Mouse (Mus musculus): ENCODE results near the gene Pex11b. TPM values are rescaled to one million over a fixed set of nuclear protein-coding genes. Genes with fewer than 3 reads are reported as not detected.
A peak's percentile ranks its signal among the peaks of the same experiment; 100 is the strongest.

Pex11b gene
- polyA plus RNA-seq, 1 experiment: 19.9 TPM

GRCm38 (mm10) chr3:96595661-96596060 lies 39.5 kb upstream of the Pex11b start:
- Histone ChIP-seq H3K79me2 (ENCODE audit: control insufficient read depth, insufficient read depth) (no peaks in the 10 kb centered on the region), H3ac (ENCODE audit: control insufficient read depth, insufficient read length, low read depth) (no peak overlapping the region), H3K36me3 (ENCODE audit: control insufficient read depth, insufficient read depth) (no peaks in the 10 kb centered on the region), H3K27me3 (ENCODE audit: control insufficient read depth, insufficient read depth, insufficient read length) (no peaks in the 10 kb centered on the region), H3K4me3 (ENCODE audit: insufficient read depth, poor library complexity, severe bottlenecking) (no peak overlapping the region), H3K79me3 (ENCODE audit: low read depth) (no peaks in the 10 kb centered on the region)
- TF ChIP-seq FOSL1 (IDR thresholded peaks at IDR 0.05; ENCODE audit: insufficient read depth, low read length, poor library complexity, severe bottlenecking) (no peak), MYOD1 (IDR thresholded peaks at IDR 0.05; ENCODE audit: control insufficient read depth, insufficient read length, low read depth) (peak; percentile 43)

GRCm38 (mm10) chr3:96596228-96596707 lies 38.9 kb upstream of the Pex11b start, which contains the start of gene Ankrd34a:
Ankrd34a (plus strand) TSS chr3:96596636.
- Histone ChIP-seq H3K79me2 (ENCODE audit: control insufficient read depth, insufficient read depth) (peaks cover 1% of the 10 kb centered on the region), H3K4me3 (ENCODE audit: insufficient read depth, poor library complexity, severe bottlenecking) (peak within 1 kb of the TSS; percentile 21), H3K36me3 (ENCODE audit: control insufficient read depth, insufficient read depth) (no peaks in the 10 kb centered on the region), H3K79me3 (ENCODE audit: low read depth) (peaks cover under 1% of the 10 kb centered on the region), H3K27me3 (ENCODE audit: control insufficient read depth, insufficient read depth, insufficient read length) (no peaks in the 10 kb centered on the region), H3ac (ENCODE audit: control insufficient read depth, insufficient read length, low read depth) (peak within 1 kb of the TSS; percentile 45)
- TF ChIP-seq USF1 (IDR thresholded peaks at IDR 0.05; ENCODE audit: low read depth): no peak

GRCm38 (mm10) chr3:96596855-96597254 lies 38.3 kb upstream of the Pex11b start:
- TF ChIP-seq FOSL1 (IDR thresholded peaks at IDR 0.05; ENCODE audit: insufficient read depth, low read length, poor library complexity, severe bottlenecking) (no peak), CTCF (IDR thresholded peaks at IDR 0.05; ENCODE audit: control insufficient read depth, insufficient read depth, insufficient read length) (no peak), USF1 (IDR thresholded peaks at IDR 0.05; ENCODE audit: low read depth) (no peak)
- Histone ChIP-seq H3K27me3 (ENCODE audit: control insufficient read depth, insufficient read depth, insufficient read length) (no peaks in the 10 kb centered on the region), H3ac (ENCODE audit: control insufficient read depth, insufficient read length, low read depth) (no peak overlapping the region), H3K36me3 (ENCODE audit: control insufficient read depth, insufficient read depth) (no peaks in the 10 kb centered on the region), H3K79me3 (ENCODE audit: low read depth) (peaks cover 2% of the 10 kb centered on the region), H3K4me3 (ENCODE audit: insufficient read depth, poor library complexity, severe bottlenecking) (peak overlapping the region; percentile 21), H3K79me2 (ENCODE audit: control insufficient read depth, insufficient read depth) (peaks cover 7% of the 10 kb centered on the region)

GRCm38 (mm10) chr3:96597435-96597891 lies 37.7 kb upstream of the Pex11b start:
- peaks cover 13% of the 10 kb centered on the region for H3K79me2 ChIP-seq (ENCODE audit: control insufficient read depth, insufficient read depth)
- H3K36me3 ChIP-seq (ENCODE audit: control insufficient read depth, insufficient read depth): no peaks in the 10 kb centered on the region
- H3ac ChIP-seq (ENCODE audit: control insufficient read depth, insufficient read length, low read depth): peak overlapping the region; percentile 45
- H3K79me3 ChIP-seq (ENCODE audit: low read depth): peaks cover 4% of the 10 kb centered on the region
- no peak for TF ChIP-seq CTCF (IDR thresholded peaks at IDR 0.05; ENCODE audit: control insufficient read depth, insufficient read depth, insufficient read length)
- no peak for TF ChIP-seq MAX (IDR thresholded peaks at IDR 0.05)
- no peak for TF ChIP-seq MYOD1 (IDR thresholded peaks at IDR 0.05; ENCODE audit: control insufficient read depth, insufficient read length, low read depth)
- no peak for TF ChIP-seq USF1 (IDR thresholded peaks at IDR 0.05; ENCODE audit: low read depth)
- TF ChIP-seq CEBPB (IDR thresholded peaks at IDR 0.05; ENCODE audit: low read depth): no peak
- TF ChIP-seq FOSL1 (IDR thresholded peaks at IDR 0.05; ENCODE audit: insufficient read depth, low read length, poor library complexity, severe bottlenecking): no peak
- TF ChIP-seq MYOG (IDR thresholded peaks at IDR 0.05; ENCODE audit: control insufficient read depth, extremely low read depth, insufficient read length): no peak
- peak overlapping the region; percentile 21 for H3K4me3 ChIP-seq (ENCODE audit: insufficient read depth, poor library complexity, severe bottlenecking)
- no peaks in the 10 kb centered on the region for H3K27me3 ChIP-seq (ENCODE audit: control insufficient read depth, insufficient read depth, insufficient read length)

GRCm38 (mm10) chr3:96598156-96599068 lies 36.8 kb upstream of the Pex11b start:
- TF ChIP-seq USF1 (IDR thresholded peaks at IDR 0.05; ENCODE audit: low read depth) (no peak), CEBPB (IDR thresholded peaks at IDR 0.05; ENCODE audit: low read depth) (no peak)
- Histone ChIP-seq H3K79me2 (ENCODE audit: control insufficient read depth, insufficient read depth) (peaks cover 23% of the 10 kb centered on the region), H3K36me3 (ENCODE audit: control insufficient read depth, insufficient read depth) (no peaks in the 10 kb centered on the region), H3K4me3 (ENCODE audit: insufficient read depth, poor library complexity, severe bottlenecking) (peak overlapping the region; percentile 21), H3ac (ENCODE audit: control insufficient read depth, insufficient read length, low read depth) (peak overlapping the region; percentile 51), H3K27me3 (ENCODE audit: control insufficient read depth, insufficient read depth, insufficient read length) (no peaks in the 10 kb centered on the region), H3K79me3 (ENCODE audit: low read depth) (peaks cover 13% of the 10 kb centered on the region)

- Histone ChIP-seq H3K79me2 (ENCODE audit: control insufficient read depth, insufficient read depth) (peaks cover 27% of the 10 kb centered on the region), H3K36me3 (ENCODE audit: control insufficient read depth, insufficient read depth) (peaks cover 6% of the 10 kb centered on the region), H3K4me3 (ENCODE audit: insufficient read depth, poor library complexity, severe bottlenecking) (no peak overlapping the region), H3ac (ENCODE audit: control insufficient read depth, insufficient read length, low read depth) (no peak overlapping the region), H3K79me3 (ENCODE audit: low read depth) (peaks cover 17% of the 10 kb centered on the region), H3K27me3 (ENCODE audit: control insufficient read depth, insufficient read depth, insufficient read length) (no peaks in the 10 kb centered on the region)
- TF ChIP-seq FOSL1 (IDR thresholded peaks at IDR 0.05; ENCODE audit: insufficient read depth, low read length, poor library complexity, severe bottlenecking) (no peak), MYOD1 (IDR thresholded peaks at IDR 0.05; ENCODE audit: control insufficient read depth, insufficient read length, low read depth) (no peak), MYOG (IDR thresholded peaks at IDR 0.05; ENCODE audit: control insufficient read depth, extremely low read depth, insufficient read length) (no peak)
Observed at GRCm38 (mm10) chr3:96599069-96599393, 36.1 kb upstream of the Pex11b start.
